9 mouse cellular contexts compared by ENCODE assay signal in the genomic region with DNA sequence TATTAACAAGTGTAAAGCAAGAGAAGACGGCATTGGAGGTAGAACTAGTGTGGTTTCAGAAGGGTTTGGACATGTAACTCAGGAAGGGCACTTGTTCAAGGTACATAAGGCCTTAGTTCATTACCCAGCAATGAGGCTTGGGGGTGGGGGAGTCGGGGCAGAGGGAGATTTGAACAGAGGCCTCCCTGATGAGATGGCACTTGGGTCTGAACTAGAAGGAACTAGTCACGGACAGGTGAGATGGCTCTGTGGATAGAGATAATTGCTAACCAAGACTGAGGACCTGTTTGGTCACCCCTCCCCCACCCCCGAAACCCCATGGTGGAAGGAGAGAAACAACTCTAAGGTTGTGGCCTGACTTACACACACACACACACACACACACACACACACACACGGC. TPM values are rescaled to one million over a fixed set of nuclear protein-coding genes. Genes with fewer than 3 reads are reported as not detected.
A peak's percentile ranks its signal among the peaks of the same experiment; 100 is the strongest.
DNase-seq lines count a peak whose midpoint lies in the region; ATAC-seq and TF ChIP-seq lines count a peak whose summit lies in the region.
"Had no signal": no experiment of that assay in that cellular context is flagged by ENCODE, and none has a peak within 500 bp of the region (broad histone marks: within the 10 kb centered on the region; RNA-seq: fewer than 3 reads in every experiment).

No protein-coding gene starts in this region.

- no peak for ATAC-seq in forebrain, embryonic 13.5 days
- no peak for ATAC-seq in liver, embryonic 14.5 days (ENCODE audit: insufficient read depth)

- peak overlapping the region; percentile 9 for H3K4me3 ChIP-seq in testis, adult 2 months (ENCODE audit: control insufficient read depth, low read depth, low read length)
- H3K4me3 ChIP-seq in forebrain, embryonic 13.5 days: peak overlapping the region; percentile 70
- H3K4me3 ChIP-seq in liver, embryonic 14.5 days (ENCODE audit: insufficient read depth in 1 of 2, low read depth in 2 of 2, low read length in 2 of 2): peak overlapping the region; percentile 96 to 97

- TF ChIP-seq EP300 in liver, embryonic 14.5 days (IDR thresholded peaks at IDR 0.05; ENCODE audit: low read depth): no peak

- 40% methylated on average over 5 of the region's 5 CpGs for WGBS in forebrain, embryonic 13.5 days
- 18% methylated on average over 5 of the region's 5 CpGs for WGBS in liver, embryonic 14.5 days (ENCODE audit: insufficient replicate concordance)

- peaks cover 9% of the 10 kb centered on the region for H3K4me1 ChIP-seq in testis, adult 2 months (ENCODE audit: control insufficient read depth, insufficient read depth, low read length)
- peaks cover 31% of the 10 kb centered on the region for H3K4me1 ChIP-seq in forebrain, embryonic 13.5 days
- H3K4me1 ChIP-seq in liver, embryonic 14.5 days (replicated peaks; ENCODE audit: control insufficient read depth in 2 of 2, insufficient read depth in 2 of 2, low read length in 1 of 2): peaks cover 3 to 18% of the 10 kb centered on the region in 2 experiments; a peak in 3 of 4 replicates

- H3K9me3 ChIP-seq in forebrain, embryonic 13.5 days (replicated peaks): no peaks in the 10 kb centered on the region
- H3K9me3 ChIP-seq in liver, embryonic 14.5 days (ENCODE audit: control insufficient read depth, low read length): no peaks in the 10 kb centered on the region

- TF ChIP-seq POLR2A in testis, adult 2 months (IDR thresholded peaks at IDR 0.05; ENCODE audit: control insufficient read depth, low read depth, low read length): no peak

- DNase-seq in testis, postnatal 14 days (ENCODE audit: low spot score): no peak
- DNase-seq in liver, embryonic 14.5 days (ENCODE audit: low read depth in 3 of 3, low spot score in 3 of 3): no peak
- no peak for DNase-seq in ovary, postnatal 36 days (ENCODE audit: low spot score)
- DNase-seq in thymus, adult 18-20 months: no peak
- no peak for DNase-seq in adrenal gland, adult 2 months
- DNase-seq in spleen, postnatal 10 days (ENCODE audit: low spot score in 2 of 2): no peak
- DNase-seq: cerebellum, adult 9-11 months had no signal

- no peak overlapping the region for H3K27ac ChIP-seq in testis, adult 2 months (ENCODE audit: control insufficient read depth, insufficient read depth, low read depth, low read length)
- H3K27ac ChIP-seq in forebrain, embryonic 13.5 days: no peak overlapping the region
- no peak overlapping the region for H3K27ac ChIP-seq in liver, embryonic 14.5 days

- TF ChIP-seq CTCF in testis, adult 2 months (IDR thresholded peaks at IDR 0.05; ENCODE audit: control insufficient read depth, insufficient read depth, insufficient replicate concordance, low read depth, low read length): no peak
- no peak for TF ChIP-seq CTCF in liver, embryonic 14.5 days (IDR thresholded peaks at IDR 0.05; ENCODE audit: low read depth)

- H3K27me3 ChIP-seq in testis, adult 2 months (ENCODE audit: control insufficient read depth, insufficient read depth, low read length): no peaks in the 10 kb centered on the region
- H3K27me3 ChIP-seq in forebrain, embryonic 13.5 days: no peaks in the 10 kb centered on the region
- no peaks in the 10 kb centered on the region for H3K27me3 ChIP-seq in liver, embryonic 14.5 days (ENCODE audit: control insufficient read depth, insufficient read depth, low read length)

- peak overlapping the region; percentile 75 for H3K9ac ChIP-seq in forebrain, embryonic 13.5 days
- H3K9ac ChIP-seq in liver, embryonic 14.5 days (replicated peaks): peak overlapping the region; percentile 93

- peak overlapping the region; percentile 77 for H3K4me2 ChIP-seq in forebrain, embryonic 13.5 days
- peak overlapping the region; percentile 80 for H3K4me2 ChIP-seq in liver, embryonic 14.5 days (ENCODE audit: low read depth)

- peaks cover 3% of the 10 kb centered on the region; the same call in 1 of the 2 replicates for H3K36me3 ChIP-seq in testis, adult 2 months (ENCODE audit: control insufficient read depth, insufficient read depth, low read length)
- H3K36me3 ChIP-seq in forebrain, embryonic 13.5 days (ENCODE audit: poor library complexity, severe bottlenecking): peaks cover 33% of the 10 kb centered on the region
- peaks cover 41% of the 10 kb centered on the region for H3K36me3 ChIP-seq in liver, embryonic 14.5 days (replicated peaks; ENCODE audit: control insufficient read depth, insufficient read depth, low read depth)

RNA-seq across cellular contexts. Expression of a gene that starts 1.1 kb away (rescaled TPM):
- polyA plus RNA-seq in testis, adult 2 months (2012; rRNA removed): 18.4 and 20.0 TPM in 2 replicates
- 80.7 and 85.2 TPM in 2 replicates for polyA plus RNA-seq in forebrain, embryonic 13.5 days (2015; fragmentation: Nextera tagmentation; extraction: Ambion mirVana)
- 26.0 and 33.6 TPM in 2 replicates for polyA plus RNA-seq in liver, embryonic 14.5 days (2012; rRNA removed)
- 40.2 and 46.6 TPM in 2 replicates for polyA plus RNA-seq in liver, embryonic 14.5 days (2014; fragmentation: Nextera tagmentation; extraction: Ambion mirVana)
- 1 to 10 TPM; 2.8 to 4.6 TPM for total RNA-seq in adrenal gland, adult 2 months (2021)
- polyA plus RNA-seq in adrenal gland, adult 2 months (2012; rRNA removed): 1.0 and 1.1 TPM in 2 replicates

RNA-seq across cellular contexts. Expression of a gene that starts 49.6 kb away (rescaled TPM):
- polyA plus RNA-seq in testis, adult 2 months (2012; rRNA removed): 0.84 and 0.88 TPM in 2 replicates
- 1.6 and 2.8 TPM in 2 replicates for polyA plus RNA-seq in forebrain, embryonic 13.5 days (2015; fragmentation: Nextera tagmentation; extraction: Ambion mirVana)
- polyA plus RNA-seq in liver, embryonic 14.5 days (2012; rRNA removed): 0.82 and 0.87 TPM in 2 replicates
- polyA plus RNA-seq in liver, embryonic 14.5 days (2014; fragmentation: Nextera tagmentation; extraction: Ambion mirVana): 0.69 and 0.70 TPM in 2 replicates
- total RNA-seq in adrenal gland, adult 2 months (2021): 10 to 100 TPM in 1 of 2 experiments, 1 to 10 TPM in 1; 8.9 to 15.9 TPM
- polyA plus RNA-seq in adrenal gland, adult 2 months (2012; rRNA removed): 29.6 and 31.1 TPM in 2 replicates

Comparison
In these comparisons a context has a peak if more than half of its experiments do, and no peak if none do; other contexts are left out.
1. H3K4me3 ChIP-seq: peak in every context shown above with its lines; median percentile 96 in liver, embryonic 14.5 days; 70 in forebrain, embryonic 13.5 days; 9 in testis, adult 2 months.